Mouse (Mus musculus): ENCODE measurements around the gene Gm20388. TPM values are rescaled to one million over a fixed set of nuclear protein-coding genes. Genes with fewer than 3 reads are reported as not detected.
"Not testable (repeated sequence)": the region's sequence is repeated elsewhere in the genome, so short reads cannot be mapped to it uniquely, and the experiment has no call there.

The Gm20388 gene
- polyA plus RNA-seq, 1 experiment from 2014 or later = 1.4 TPM

DNA sequence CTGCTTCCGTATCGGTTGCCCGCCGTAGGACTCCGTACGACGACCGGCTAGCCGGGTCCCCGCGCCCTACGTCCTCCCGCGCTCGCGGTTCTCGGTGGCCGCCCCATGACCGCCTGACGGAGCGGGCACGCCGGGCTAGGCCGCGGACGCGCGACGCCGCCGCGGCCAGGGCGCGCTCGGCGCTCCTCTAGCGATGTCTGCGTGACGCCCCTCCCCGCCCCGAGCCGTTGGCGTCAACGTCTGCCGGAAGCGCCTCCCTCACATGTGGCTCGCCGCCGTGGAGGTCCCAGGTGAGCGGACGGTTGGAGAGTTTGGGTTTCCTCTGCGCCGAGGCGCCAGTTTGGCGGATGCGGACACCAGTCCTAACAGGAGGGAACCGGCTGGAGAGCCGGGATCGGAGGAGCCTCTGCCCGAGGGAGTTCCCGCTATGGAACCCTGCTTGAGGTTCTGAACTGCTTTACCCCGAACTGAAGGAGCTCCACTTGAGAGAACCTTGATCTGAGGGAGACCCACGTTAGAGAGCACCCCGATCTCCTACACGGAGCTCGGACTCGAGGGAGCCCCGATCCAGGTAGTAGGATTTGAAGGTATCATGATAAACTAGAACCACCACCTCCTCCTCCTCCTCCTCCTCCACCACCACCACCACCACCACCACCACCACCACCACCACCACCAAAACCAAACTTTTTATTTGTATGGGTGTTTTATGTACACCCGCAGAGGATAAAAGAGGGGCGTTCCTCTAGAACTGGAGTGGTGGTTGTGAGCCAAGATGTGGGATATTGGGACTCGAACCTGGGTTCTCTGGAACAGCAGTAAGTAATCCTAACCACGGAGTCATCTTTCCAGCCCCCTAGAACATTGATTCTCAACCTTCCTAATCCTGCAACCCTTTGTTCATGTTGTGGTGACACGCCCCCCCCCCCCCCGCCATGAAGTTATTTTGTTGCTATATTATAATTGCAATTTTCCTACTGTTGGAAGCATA, 4110.9 kb downstream of the Gm20388 start, which contains the start of the genes Taf5l and Urb2:
Taf5l (minus strand) TSS at position 161 of the 991 bp plus-strand sequence.
Urb2 (plus strand) TSS at position 272 of the 991 bp plus-strand sequence.
- H3K36me3 ChIP-seq (ENCODE audit: control insufficient read depth, insufficient read depth) = peaks cover 5% of the 10 kb centered on the region
- no peaks in the 10 kb centered on the region for H3K27me3 ChIP-seq (ENCODE audit: control insufficient read depth, insufficient read depth, low read depth, low read length)
- peak within 1 kb of the TSS; percentile 89 for H3K4me3 ChIP-seq (ENCODE audit: low read depth, low read length)
- H3K9me3 ChIP-seq (replicated peaks; ENCODE audit: control insufficient read depth, low read length) = no peaks in the 10 kb centered on the region
- H3K27ac ChIP-seq (ENCODE audit: low read length) = peak within 1 kb of the TSS; percentile 84
- peak; percentile 87 for ATAC-seq (ENCODE audit: low read depth)
- peaks cover 35% of the 10 kb centered on the region for H3K4me1 ChIP-seq (ENCODE audit: control insufficient read depth, low read depth, low read length)
- H3K9ac ChIP-seq (ENCODE audit: low read depth, low read length) = peak within 1 kb of the TSS; percentile 89
- WGBS (ENCODE audit: insufficient replicate concordance) = under 1% methylated on average over 68 of the region's 74 CpGs
- H3K4me2 ChIP-seq (ENCODE audit: low read depth, low read length) = peak within 1 kb of the TSS; percentile 94

DNA sequence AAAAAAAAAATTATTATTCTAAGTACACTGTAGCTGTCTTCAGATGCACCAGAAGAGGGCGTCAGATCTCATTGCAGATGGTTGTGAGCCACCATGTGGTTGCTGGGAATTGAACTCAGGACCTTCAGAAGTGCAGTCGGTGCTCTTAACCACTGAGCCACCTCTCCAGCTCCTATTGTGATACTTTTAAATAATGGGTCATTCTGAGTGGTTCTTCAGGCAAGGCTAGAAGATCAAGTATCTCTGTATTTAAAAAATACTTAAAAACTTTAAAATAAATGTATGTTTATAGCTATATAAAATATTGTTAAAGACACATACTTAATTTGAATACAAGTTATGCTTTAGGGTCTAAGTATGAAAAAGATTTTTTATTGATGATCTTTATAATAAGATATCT, 4115.6 kb downstream of the Gm20388 start:
- not testable (repeated sequence) for H3K9me3 ChIP-seq (replicated peaks; ENCODE audit: control insufficient read depth, low read length); H3K4me3 ChIP-seq (ENCODE audit: low read depth, low read length); H3K4me2 ChIP-seq (ENCODE audit: low read depth, low read length); H3K27me3 ChIP-seq (ENCODE audit: control insufficient read depth, insufficient read depth, low read depth, low read length); H3K4me1 ChIP-seq (ENCODE audit: control insufficient read depth, low read depth, low read length); H3K27ac ChIP-seq (ENCODE audit: low read length); H3K9ac ChIP-seq (ENCODE audit: low read depth, low read length); ATAC-seq (ENCODE audit: low read depth)
- peaks cover 35% of the 10 kb centered on the region for H3K36me3 ChIP-seq (ENCODE audit: control insufficient read depth, insufficient read depth)
- 73% methylated on average over 2 of the region's 2 CpGs for WGBS (ENCODE audit: insufficient replicate concordance)

DNA sequence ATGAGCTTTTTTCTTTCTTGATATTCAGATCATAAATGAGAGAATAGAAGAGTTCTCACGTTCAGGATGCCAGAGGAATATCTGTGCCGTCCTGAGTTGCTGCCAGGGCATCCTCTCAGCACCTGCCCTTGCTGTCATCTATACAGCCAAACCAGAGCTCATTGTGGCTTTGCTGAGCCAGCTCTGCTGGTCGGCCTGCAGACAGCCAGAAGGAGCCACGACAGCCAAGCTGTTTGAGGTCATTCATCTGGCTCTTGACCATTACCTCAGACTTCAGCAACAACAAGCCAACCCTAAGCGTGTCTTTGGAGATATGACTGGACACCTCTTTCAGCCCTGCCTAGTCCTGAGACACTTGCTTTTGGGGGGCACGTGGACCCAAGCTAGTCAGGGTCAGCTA, 4117.2 kb downstream of the Gm20388 start:
- WGBS (ENCODE audit: insufficient replicate concordance) = 80% methylated on average over 6 of the region's 6 CpGs
- peaks cover 41% of the 10 kb centered on the region for H3K36me3 ChIP-seq (ENCODE audit: control insufficient read depth, insufficient read depth)
- H3K4me3 ChIP-seq (ENCODE audit: low read depth, low read length) = no peak overlapping the region
- no peaks in the 10 kb centered on the region for H3K27me3 ChIP-seq (ENCODE audit: control insufficient read depth, insufficient read depth, low read depth, low read length)
- H3K9ac ChIP-seq (ENCODE audit: low read depth, low read length) = no peak overlapping the region
- no peaks in the 10 kb centered on the region for H3K9me3 ChIP-seq (replicated peaks; ENCODE audit: control insufficient read depth, low read length)
- no peaks in the 10 kb centered on the region for H3K4me1 ChIP-seq (ENCODE audit: control insufficient read depth, low read depth, low read length)
- no peak overlapping the region for H3K27ac ChIP-seq (ENCODE audit: low read length)
- no peak overlapping the region for H3K4me2 ChIP-seq (ENCODE audit: low read depth, low read length)
- no peak for ATAC-seq (ENCODE audit: low read depth)

DNA sequence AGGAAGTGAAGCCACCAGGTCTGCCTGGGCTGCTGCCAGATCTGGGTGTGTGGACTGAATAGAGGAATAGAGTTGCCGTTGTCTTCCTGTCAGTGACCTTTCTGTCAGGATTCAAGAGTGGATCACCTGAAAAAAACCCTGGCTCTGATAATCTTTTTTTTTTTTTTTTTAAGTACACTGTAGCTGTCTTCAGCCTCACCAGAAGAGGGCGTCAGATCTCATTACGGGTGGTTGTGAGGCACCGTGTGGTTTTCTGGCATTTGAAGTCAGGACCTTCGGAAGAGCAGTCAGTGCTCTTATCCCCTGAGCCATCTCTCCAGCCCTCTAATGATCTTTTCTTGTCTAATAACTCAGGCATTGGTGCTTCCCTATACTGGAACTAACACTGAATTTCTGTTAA, 4122.8 kb downstream of the Gm20388 start:
- Histone ChIP-seq H3K27me3 (ENCODE audit: control insufficient read depth, insufficient read depth, low read depth, low read length) (no peaks in the 10 kb centered on the region), H3K36me3 (ENCODE audit: control insufficient read depth, insufficient read depth) (peaks cover 45% of the 10 kb centered on the region), H3K9me3 (replicated peaks; ENCODE audit: control insufficient read depth, low read length) (no peaks in the 10 kb centered on the region), H3K4me2 (ENCODE audit: low read depth, low read length) (no peak overlapping the region), H3K9ac (ENCODE audit: low read depth, low read length) (no peak overlapping the region), H3K27ac (ENCODE audit: low read length) (no peak overlapping the region), H3K4me1 (ENCODE audit: control insufficient read depth, low read depth, low read length) (no peaks in the 10 kb centered on the region), H3K4me3 (ENCODE audit: low read depth, low read length) (no peak overlapping the region)
- no peak for ATAC-seq (ENCODE audit: low read depth)
- 53% methylated on average over 5 of the region's 5 CpGs for WGBS (ENCODE audit: insufficient replicate concordance)

DNA sequence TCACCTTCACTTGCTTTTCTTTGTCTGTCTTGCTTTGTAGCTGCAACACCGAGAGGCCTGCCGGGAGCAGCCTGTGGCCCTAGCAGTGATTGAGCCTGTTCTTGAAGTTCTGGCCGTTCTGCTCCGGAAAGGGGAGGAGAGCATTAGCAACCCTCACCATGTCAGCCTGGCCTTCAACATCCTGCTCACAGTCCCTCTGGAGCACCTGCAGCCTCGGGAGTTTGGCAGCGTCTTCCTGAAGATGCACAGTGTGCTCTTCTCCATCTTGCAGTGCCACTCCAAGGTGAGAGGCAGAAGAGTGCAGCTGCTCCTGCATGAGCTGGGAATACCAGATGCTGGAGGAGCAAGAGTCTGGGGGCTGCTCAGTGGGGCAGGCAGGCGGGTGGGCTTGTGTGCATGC, 4127.5 kb downstream of the Gm20388 start:
- no peaks in the 10 kb centered on the region for H3K4me1 ChIP-seq (ENCODE audit: control insufficient read depth, low read depth, low read length)
- H3K4me3 ChIP-seq (ENCODE audit: low read depth, low read length) = no peak overlapping the region
- ATAC-seq (ENCODE audit: low read depth) = no peak
- peaks cover 34% of the 10 kb centered on the region for H3K36me3 ChIP-seq (ENCODE audit: control insufficient read depth, insufficient read depth)
- no peak overlapping the region for H3K9ac ChIP-seq (ENCODE audit: low read depth, low read length)
- H3K9me3 ChIP-seq (replicated peaks; ENCODE audit: control insufficient read depth, low read length) = no peaks in the 10 kb centered on the region
- 76% methylated on average over 7 of the region's 7 CpGs for WGBS (ENCODE audit: insufficient replicate concordance)
- no peaks in the 10 kb centered on the region for H3K27me3 ChIP-seq (ENCODE audit: control insufficient read depth, insufficient read depth, low read depth, low read length)
- no peak overlapping the region for H3K27ac ChIP-seq (ENCODE audit: low read length)
- no peak overlapping the region for H3K4me2 ChIP-seq (ENCODE audit: low read depth, low read length)

DNA sequence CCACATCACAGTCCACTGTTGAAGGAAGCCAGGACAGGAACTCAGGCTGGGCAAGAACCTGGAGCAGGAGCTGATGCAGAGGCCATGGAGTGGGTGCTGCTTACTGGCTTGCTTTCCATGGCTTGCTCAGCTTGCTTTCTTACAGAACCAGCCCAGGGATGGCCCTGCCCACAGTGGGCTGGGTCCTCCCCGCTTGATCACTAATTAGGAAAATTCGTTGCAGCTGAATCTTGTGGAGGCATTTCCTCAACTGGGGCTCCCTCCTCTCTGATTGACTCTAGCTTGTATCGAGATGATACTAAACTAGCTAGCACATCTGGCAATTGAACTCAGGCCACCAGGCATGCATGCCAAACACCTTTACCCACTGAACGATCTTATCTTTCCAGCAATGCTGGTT, 4128.7 kb downstream of the Gm20388 start:
- peaks cover 34% of the 10 kb centered on the region for H3K36me3 ChIP-seq (ENCODE audit: control insufficient read depth, insufficient read depth)

DNA sequence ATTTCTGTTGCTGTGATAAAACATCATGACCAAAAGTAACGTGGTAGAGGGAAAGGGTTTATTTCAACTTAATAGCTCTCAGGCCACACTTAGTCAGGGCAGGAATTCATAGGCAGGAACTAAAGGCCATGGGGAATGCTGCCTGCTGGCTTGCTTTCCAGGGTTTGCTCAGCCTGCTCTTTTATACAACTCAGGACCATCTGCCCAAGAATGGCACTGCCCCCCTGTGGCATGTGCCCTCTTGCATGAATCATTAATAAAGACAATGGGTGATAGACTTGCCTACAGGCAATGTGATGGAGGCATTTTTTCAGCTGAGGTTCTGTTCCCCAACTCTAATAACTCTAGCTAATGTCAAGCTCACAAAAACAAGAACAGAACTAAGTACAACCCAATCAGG, 4131.6 kb downstream of the Gm20388 start:
- H3K27ac ChIP-seq (ENCODE audit: low read length) = no peak overlapping the region
- no peak overlapping the region for H3K9ac ChIP-seq (ENCODE audit: low read depth, low read length)
- no peak overlapping the region for H3K4me2 ChIP-seq (ENCODE audit: low read depth, low read length)
- no peaks in the 10 kb centered on the region for H3K27me3 ChIP-seq (ENCODE audit: control insufficient read depth, insufficient read depth, low read depth, low read length)
- no peaks in the 10 kb centered on the region for H3K4me1 ChIP-seq (ENCODE audit: control insufficient read depth, low read depth, low read length)
- no peak overlapping the region for H3K4me3 ChIP-seq (ENCODE audit: low read depth, low read length)
- H3K9me3 ChIP-seq (replicated peaks; ENCODE audit: control insufficient read depth, low read length) = no peaks in the 10 kb centered on the region
- H3K36me3 ChIP-seq (ENCODE audit: control insufficient read depth, insufficient read depth) = peaks cover 32% of the 10 kb centered on the region
- no peak for ATAC-seq (ENCODE audit: low read depth)
- 77% methylated on average over 1 of the region's 1 CpGs for WGBS (ENCODE audit: insufficient replicate concordance)

More for the DNA sequence above, 4128.7 kb downstream of the Gm20388 start:
- no peak overlapping the region for H3K4me2 ChIP-seq (ENCODE audit: low read depth, low read length)
- no peaks in the 10 kb centered on the region for H3K27me3 ChIP-seq (ENCODE audit: control insufficient read depth, insufficient read depth, low read depth, low read length)
- no peaks in the 10 kb centered on the region for H3K9me3 ChIP-seq (replicated peaks; ENCODE audit: control insufficient read depth, low read length)
- H3K4me1 ChIP-seq (ENCODE audit: control insufficient read depth, low read depth, low read length) = no peaks in the 10 kb centered on the region
- ATAC-seq (ENCODE audit: low read depth) = no peak
- WGBS (ENCODE audit: insufficient replicate concordance) = 68% methylated on average over 4 of the region's 4 CpGs
- H3K4me3 ChIP-seq (ENCODE audit: low read depth, low read length) = no peak overlapping the region
- H3K9ac ChIP-seq (ENCODE audit: low read depth, low read length) = no peak overlapping the region
- no peak overlapping the region for H3K27ac ChIP-seq (ENCODE audit: low read length)

DNA sequence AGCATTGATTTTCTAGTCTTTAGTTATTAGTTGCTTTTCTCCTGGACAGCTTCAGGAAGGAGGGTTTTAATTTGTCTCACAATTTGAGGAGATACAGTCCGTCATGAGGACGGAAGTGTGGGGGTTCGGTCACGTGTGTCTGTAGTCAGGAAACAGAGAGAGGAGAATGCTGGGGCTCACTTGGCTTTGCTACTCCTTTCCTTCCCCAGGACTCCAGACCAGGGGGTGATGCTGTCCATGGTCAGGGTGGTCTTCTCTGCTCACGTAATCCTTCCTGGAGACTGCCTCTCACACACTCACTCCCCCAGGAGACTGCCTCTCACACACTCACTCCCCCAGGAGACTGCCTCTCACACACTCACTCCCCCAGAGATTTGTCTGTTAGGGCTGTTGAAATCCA, 4133.8 kb downstream of the Gm20388 start:
- Histone ChIP-seq H3K27ac (ENCODE audit: low read length) (no peak overlapping the region), H3K4me2 (ENCODE audit: low read depth, low read length) (no peak overlapping the region), H3K4me3 (ENCODE audit: low read depth, low read length) (no peak overlapping the region), H3K9ac (ENCODE audit: low read depth, low read length) (no peak overlapping the region), H3K36me3 (ENCODE audit: control insufficient read depth, insufficient read depth) (peaks cover 13% of the 10 kb centered on the region), H3K27me3 (ENCODE audit: control insufficient read depth, insufficient read depth, low read depth, low read length) (no peaks in the 10 kb centered on the region), H3K9me3 (replicated peaks; ENCODE audit: control insufficient read depth, low read length) (no peaks in the 10 kb centered on the region), H3K4me1 (ENCODE audit: control insufficient read depth, low read depth, low read length) (no peaks in the 10 kb centered on the region)
- no peak for ATAC-seq (ENCODE audit: low read depth)
- WGBS (ENCODE audit: insufficient replicate concordance) = 75% methylated on average over 5 of the region's 5 CpGs

DNA sequence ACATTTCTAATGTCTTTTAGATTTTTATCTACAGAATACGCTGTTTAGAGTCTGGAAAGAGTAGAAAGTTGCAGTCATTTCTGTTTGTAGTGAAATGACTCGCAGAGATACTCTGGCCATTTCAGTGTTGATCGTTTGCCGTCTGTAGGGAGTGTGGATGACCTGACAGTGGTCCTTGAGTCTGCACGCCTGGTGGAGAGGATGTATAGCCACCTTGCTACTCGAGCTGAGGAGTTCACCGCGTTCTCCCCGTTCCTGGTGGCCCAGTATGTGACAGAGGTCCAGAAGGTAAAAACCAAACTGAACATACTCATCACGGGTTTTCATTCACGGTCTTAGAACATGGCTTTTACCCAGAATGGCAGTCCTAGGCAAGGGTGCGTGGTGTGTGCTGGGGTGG, 4134.3 kb downstream of the Gm20388 start:
- H3K4me3 ChIP-seq (ENCODE audit: low read depth, low read length) = no peak overlapping the region
- H3K4me2 ChIP-seq (ENCODE audit: low read depth, low read length) = no peak overlapping the region
- H3K9me3 ChIP-seq (replicated peaks; ENCODE audit: control insufficient read depth, low read length) = no peaks in the 10 kb centered on the region
- H3K9ac ChIP-seq (ENCODE audit: low read depth, low read length) = no peak overlapping the region
- H3K27ac ChIP-seq (ENCODE audit: low read length) = no peak overlapping the region
- no peak for ATAC-seq (ENCODE audit: low read depth)
- no peaks in the 10 kb centered on the region for H3K4me1 ChIP-seq (ENCODE audit: control insufficient read depth, low read depth, low read length)
- peaks cover 9% of the 10 kb centered on the region for H3K36me3 ChIP-seq (ENCODE audit: control insufficient read depth, insufficient read depth)
- WGBS (ENCODE audit: insufficient replicate concordance) = 85% methylated on average over 12 of the region's 12 CpGs
- H3K27me3 ChIP-seq (ENCODE audit: control insufficient read depth, insufficient read depth, low read depth, low read length) = no peaks in the 10 kb centered on the region

All from liver, embryonic 16.5 days (tissue).